Mouse (Mus musculus) layer of hippocampus, postnatal 14 days (tissue): ENCODE data around the gene Il23r. TPM values are rescaled to one million over a fixed set of nuclear protein-coding genes. Genes with fewer than 3 reads are reported as not detected.

Experiments used
- DNase-seq, 2 experiments: peaks; one replicate each; pipeline ENCODE4 v3.0.0; 2021 to 2022; ENCODE audit warnings: low spot score in 2 of 2, mixed read lengths in 1 of 2
- total RNA-seq, 2 experiments: library from RNA; stranded (reverse); gene quantifications; 2 replicates each; pipeline ENCODE4 v1.2.3; 2021

Il23r gene
- total RNA-seq, 2 experiments from 2014 or later = 0.29 TPM; not detected in 1

DNA sequence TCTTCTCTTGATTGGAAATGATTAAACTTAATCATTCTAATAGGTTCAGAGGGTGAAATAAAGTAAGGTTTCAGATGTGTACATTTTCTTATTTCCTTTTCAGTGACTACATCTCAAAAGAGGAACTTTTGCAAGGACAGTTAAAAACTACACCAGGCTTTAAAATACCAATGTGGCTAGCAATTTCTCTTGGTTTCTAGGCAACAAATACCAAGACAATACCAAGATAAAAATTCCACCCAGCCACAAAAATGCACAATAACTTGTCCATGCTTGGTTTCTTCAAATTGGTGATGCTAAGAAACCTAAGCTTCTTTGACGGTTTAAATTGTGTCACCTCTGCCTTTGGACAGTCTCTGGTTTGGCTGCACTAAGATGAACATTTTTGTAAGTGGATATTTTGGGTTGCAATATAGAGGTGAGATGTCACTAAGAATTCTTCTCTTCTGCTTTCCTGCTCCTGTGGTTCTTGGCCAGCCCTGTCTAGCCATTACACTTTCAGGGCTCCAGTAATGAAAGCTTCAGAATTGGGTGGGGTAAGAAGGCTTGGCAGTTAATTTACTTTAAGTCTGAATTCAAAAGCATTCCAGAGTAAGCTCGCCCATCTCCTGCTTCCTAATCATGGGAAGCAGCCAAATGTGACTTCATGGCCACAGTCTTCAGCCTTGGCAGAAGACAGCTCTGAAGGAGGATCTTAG lies 56.8 kb downstream of the Il23r start:
- DNase-seq = no peak

DNA sequence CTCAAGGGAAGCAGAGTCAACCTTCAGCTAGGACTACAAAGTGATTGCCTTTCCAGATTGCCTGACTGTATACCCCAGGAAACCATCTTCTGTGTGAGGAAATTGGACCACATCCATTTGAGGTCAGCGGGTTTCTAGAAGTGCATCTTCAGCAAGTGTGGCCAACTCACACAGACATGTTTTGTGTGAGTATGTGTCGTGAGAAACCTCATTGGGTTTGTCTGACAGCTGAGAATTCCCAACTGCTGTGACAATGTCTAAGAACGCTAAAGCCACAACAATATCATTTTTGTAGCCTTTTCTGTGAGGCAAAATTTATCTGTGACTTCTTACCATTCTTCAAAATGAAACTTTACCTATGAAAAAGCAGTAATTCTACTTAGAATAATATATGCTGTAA lies 59.8 kb downstream of the Il23r start:
- DNase-seq = no peak

DNA sequence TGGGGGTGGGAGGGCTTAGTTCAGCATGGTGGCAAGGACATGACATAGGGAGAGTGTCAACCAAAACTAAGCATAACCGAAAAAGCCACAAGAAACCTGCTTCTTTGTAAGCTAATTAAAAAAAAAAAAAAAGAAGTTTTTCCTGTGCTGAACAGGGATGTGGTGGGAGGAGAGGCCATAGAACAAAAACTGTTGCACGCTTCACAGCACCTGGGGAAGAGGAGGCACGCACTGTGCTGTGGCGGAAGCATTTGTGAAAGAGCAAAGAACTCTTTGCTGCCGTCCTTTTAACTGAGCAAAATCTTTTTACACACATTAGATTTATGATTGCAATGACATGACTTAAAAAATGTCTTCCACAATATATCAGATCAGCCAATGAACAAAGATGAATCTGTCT lies 69.9 kb downstream of the Il23r start:
- DNase-seq = no peak

DNA sequence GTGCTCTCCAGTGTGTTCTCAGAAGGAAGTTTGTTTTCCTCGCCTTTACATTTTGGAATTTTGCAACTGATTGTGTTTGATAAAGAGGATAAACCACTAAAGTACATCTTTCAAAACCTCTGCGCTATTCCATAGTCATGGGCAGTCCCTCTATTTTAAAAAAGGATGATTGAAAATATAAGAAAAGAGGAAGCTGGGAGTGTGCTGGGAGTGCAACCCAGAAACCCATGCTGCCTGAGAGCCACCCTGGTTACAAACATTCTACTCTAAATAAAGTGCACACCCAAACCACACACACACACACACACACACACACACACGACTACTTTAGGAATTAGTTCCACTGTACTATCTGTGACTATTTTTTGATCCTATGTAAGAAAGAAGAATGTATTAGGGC lies 75.1 kb downstream of the Il23r start:
- no peak for DNase-seq

DNA sequence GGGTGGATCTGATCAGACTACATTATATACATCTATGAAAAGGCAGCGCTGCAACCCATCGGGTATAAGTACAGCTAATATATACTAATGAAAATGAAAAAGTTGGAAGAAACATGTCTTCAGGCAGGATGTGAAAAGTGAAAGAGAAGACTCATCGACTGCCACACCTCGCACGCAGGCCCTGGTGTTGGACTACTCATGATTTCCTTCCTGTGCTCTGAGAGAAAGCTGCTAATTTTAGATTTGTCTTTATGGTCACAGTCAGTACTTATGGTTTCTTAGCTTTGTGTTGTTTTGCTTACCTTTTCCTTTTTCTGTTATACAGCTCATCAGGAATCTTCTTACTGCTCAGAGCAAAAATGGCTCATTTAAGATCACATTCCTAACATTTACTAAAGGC lies 76.4 kb downstream of the Il23r start:
- DNase-seq = no peak

DNA sequence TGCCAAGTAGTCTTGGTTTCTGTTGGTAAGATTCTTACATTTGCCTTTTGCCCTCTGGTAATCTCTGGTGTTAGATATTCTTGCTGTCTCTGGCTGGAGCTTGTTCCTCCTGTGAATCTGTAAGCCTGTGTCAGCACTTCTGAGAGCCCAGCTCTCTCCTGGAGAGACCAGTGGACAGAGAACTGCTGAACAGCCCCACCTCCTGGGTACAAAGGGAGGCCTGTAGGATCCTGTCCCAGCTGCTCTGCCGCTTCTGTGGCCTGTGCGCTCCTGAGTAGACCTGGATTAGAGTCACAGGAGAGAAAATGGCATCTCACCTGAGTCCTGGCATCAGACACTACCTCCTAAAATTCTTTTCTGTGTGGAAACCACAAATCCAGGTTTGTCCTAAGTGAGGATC lies 78.3 kb downstream of the Il23r start:
- no peak for DNase-seq

DNA sequence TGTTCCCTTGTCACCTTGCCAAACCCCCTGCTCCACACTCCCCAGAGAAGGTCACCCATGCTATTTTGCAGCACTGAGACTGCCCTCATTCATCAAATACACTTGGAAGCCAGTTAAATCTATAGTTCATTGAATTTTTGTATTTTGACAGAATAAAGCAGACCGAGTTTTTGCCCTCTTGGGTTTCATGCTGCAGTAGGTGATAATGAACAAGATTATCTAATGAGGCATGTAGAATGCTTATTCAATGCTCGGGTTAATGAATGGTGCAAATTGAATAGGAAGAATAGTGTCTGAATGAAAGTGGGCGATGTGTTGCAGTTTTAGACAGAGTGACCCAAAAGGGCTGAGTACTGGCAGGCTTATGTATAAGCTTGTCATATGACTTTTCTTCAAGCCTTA lies 86.4 kb downstream of the Il23r start:
- DNase-seq = no peak

DNA sequence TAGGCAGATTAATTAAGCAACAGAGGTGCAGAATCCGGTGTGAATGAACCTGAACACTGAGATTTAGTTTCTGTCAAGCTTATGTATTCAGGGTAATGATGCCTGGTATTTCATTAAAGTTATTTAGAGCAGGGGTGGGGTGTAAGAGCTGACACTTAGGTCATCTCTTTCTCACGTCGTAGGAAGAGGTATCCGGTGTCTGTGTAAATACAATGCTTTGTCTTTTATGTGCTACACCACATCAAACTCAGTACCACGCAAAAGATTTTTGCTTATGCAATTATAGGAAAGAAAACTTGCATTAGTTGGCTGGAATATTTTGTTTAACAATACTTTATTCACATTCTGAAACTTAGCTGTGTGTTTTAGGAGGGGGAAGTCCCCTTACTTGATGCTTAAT lies 92.1 kb downstream of the Il23r start:
- no peak for DNase-seq

DNA sequence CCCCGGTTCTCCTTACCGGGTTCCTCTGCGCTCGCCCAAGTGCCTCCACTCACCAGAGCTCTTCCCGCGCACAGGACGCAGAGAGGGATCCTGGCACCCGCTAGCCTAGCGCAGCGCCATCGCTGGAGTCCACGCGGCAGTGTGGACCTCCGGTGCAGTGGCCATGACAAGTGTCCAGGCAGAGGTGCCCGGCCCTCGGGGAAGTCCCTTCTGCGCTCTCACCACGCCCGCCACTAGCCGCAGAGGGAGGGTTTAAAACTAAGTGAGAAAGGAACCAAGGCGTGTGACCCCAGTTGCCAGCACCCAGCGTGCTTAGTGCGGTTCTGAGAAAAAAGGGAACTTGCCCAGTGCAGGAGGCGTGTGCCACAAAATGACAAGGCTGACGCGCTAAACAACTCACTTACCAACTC lies 115.7 kb downstream of the Il23r start, which contains the start of gene Il12rb2:
Gene Il12rb2 (minus strand): TSS at position 207 of the 410 bp plus-strand sequence.
- peak in 1 of 2 experiments; percentile 3 for DNase-seq

Other genes with a start within 250 kb of the Il23r start
- gene Il12rb2, start 115.7 kb downstream of the Il23r start, total RNA-seq = not detected
- 1 to 10 TPM; 1.9 to 2.6 TPM for gene Tacstd2, start 43.9 kb upstream of the Il23r start, total RNA-seq